Mouse (Mus musculus) embryonic fibroblast, embryonic 13.5 days (primary cell): ENCODE measurements around the gene Gm45337.

Experiments used
- CTCF ChIP-seq: IDR thresholded peaks from 2 replicates; pipeline ENCODE4 v1.5.1; 2011; ENCODE audit warnings: mild to moderate bottlenecking, control low read depth, low read length, moderate library complexity, borderline replicate concordance; ENCODE audit not compliant: insufficient read depth
- POLR2A ChIP-seq: IDR thresholded peaks from 2 replicates; pipeline ENCODE4 v1.6.1; 2011; ENCODE audit warnings: low read depth, mild to moderate bottlenecking, control low read depth, low read length, moderate library complexity

GRCm38 (mm10) chr7:142169836-142170235, 25.4 kb upstream of the Gm45337 start:
- TF ChIP-seq CTCF (no peak), POLR2A (no peak)
